Mouse (Mus musculus): ENCODE measurements around the gene Ear2.
"Not testable (repeated sequence)": the region's sequence is repeated elsewhere in the genome, so short reads cannot be mapped to it uniquely, and the experiment has no call there.

Gene Ear2

GRCm38 (mm10) chr14:44102354-44102753 lies at the start of gene Ear2:
TSS of gene Ear2 (plus strand) at chr14:44102654.
- DNase-seq (ENCODE audit: low spot score in 2 of 2): not testable (repeated sequence)

- not testable (repeated sequence) for DNase-seq (ENCODE audit: low spot score in 2 of 2)
Observed at GRCm38 (mm10) chr14:44067879-44068278, 34.6 kb upstream of the Ear2 start.

- not testable (repeated sequence) for DNase-seq (ENCODE audit: low spot score in 2 of 2)
Observed at GRCm38 (mm10) chr14:44070595-44070994, 31.9 kb upstream of the Ear2 start.

GRCm38 (mm10) chr14:44077785-44078341 lies 24.6 kb upstream of the Ear2 start:
- not testable (repeated sequence) for DNase-seq (ENCODE audit: low spot score in 2 of 2)

GRCm38 (mm10) chr14:44086588-44086987 lies 15.9 kb upstream of the Ear2 start:
- not testable (repeated sequence) for DNase-seq (ENCODE audit: low spot score in 2 of 2)

GRCm38 (mm10) chr14:44087535-44087934 lies 14.9 kb upstream of the Ear2 start:
- DNase-seq (ENCODE audit: low spot score in 2 of 2): not testable (repeated sequence)

- not testable (repeated sequence) for DNase-seq (ENCODE audit: low spot score in 2 of 2)
Observed at GRCm38 (mm10) chr14:44091524-44091923, 10.9 kb upstream of the Ear2 start.

- not testable (repeated sequence) for DNase-seq (ENCODE audit: low spot score in 2 of 2)
Observed at GRCm38 (mm10) chr14:44094445-44094844, 8.0 kb upstream of the Ear2 start.

- not testable (repeated sequence) for DNase-seq (ENCODE audit: low spot score in 2 of 2)
Observed at GRCm38 (mm10) chr14:44100030-44100429, 2.4 kb upstream of the Ear2 start.

GRCm38 (mm10) chr14:44110981-44111380 lies 8.5 kb downstream of the Ear2 start:
- DNase-seq (ENCODE audit: low spot score in 2 of 2): no peak

GRCm38 (mm10) chr14:44123551-44123950 lies 21.1 kb downstream of the Ear2 start, which contains the start of gene Gm3327:
TSS of gene Gm3327 (plus strand) at chr14:44123851.
- DNase-seq (ENCODE audit: low spot score in 2 of 2): not testable (repeated sequence)

Data from urinary bladder, postnatal 4 days (tissue).